Mouse (Mus musculus): Measurements from ENCODE around the gene Wipi1. TPM values are rescaled to one million over a fixed set of nuclear protein-coding genes. Genes with fewer than 3 reads are reported as not detected.
A peak's percentile ranks its signal among the peaks of the same experiment; 100 is the strongest.

The Wipi1 gene
- polyA plus RNA-seq, 1 experiment from 2014 or later, result 20.1 TPM

GRCm38 (mm10) chr11:109590012-109590411, 21.8 kb downstream of the Wipi1 start:
- ATAC-seq (ENCODE audit: low FRiP score, low read depth), result no peak
- no peak overlapping the region for H3K9ac ChIP-seq (replicated peaks)
- 91% methylated on average over 8 of the region's 8 CpGs for WGBS

GRCm38 (mm10) chr11:109587638-109588374, 24.0 kb downstream of the Wipi1 start:
- no peak overlapping the region for H3K4me2 ChIP-seq (replicated peaks)
- H3K27ac ChIP-seq (replicated peaks), result no peak overlapping the region
- H3K27me3 ChIP-seq, result no peaks in the 10 kb centered on the region
- no peaks in the 10 kb centered on the region; the same call in 1 of the 2 replicates for H3K4me1 ChIP-seq
- no peak overlapping the region for H3K9ac ChIP-seq (replicated peaks)
- no peak for ATAC-seq (ENCODE audit: low FRiP score, low read depth)
- H3K9me3 ChIP-seq, result no peaks in the 10 kb centered on the region
- H3K36me3 ChIP-seq, result no peaks in the 10 kb centered on the region
- no peak overlapping the region for H3K4me3 ChIP-seq
- 82% methylated on average over 15 of the region's 15 CpGs for WGBS

More at GRCm38 (mm10) chr11:109590012-109590411, 21.8 kb downstream of the Wipi1 start:
- Histone ChIP-seq H3K27ac (replicated peaks) (no peak overlapping the region), H3K4me2 (replicated peaks) (no peak overlapping the region), H3K9me3 (no peaks in the 10 kb centered on the region), H3K27me3 (no peaks in the 10 kb centered on the region), H3K36me3 (no peaks in the 10 kb centered on the region), H3K4me1 (no peaks in the 10 kb centered on the region), H3K4me3 (no peak overlapping the region)

GRCm38 (mm10) chr11:109587019-109587418, 24.7 kb downstream of the Wipi1 start:
- no peak overlapping the region for H3K27ac ChIP-seq (replicated peaks)

GRCm38 (mm10) chr11:109586424-109586823, 25.3 kb downstream of the Wipi1 start:
- Histone ChIP-seq H3K9me3 (no peaks in the 10 kb centered on the region), H3K4me1 (no peaks in the 10 kb centered on the region; the same call in 1 of the 2 replicates), H3K27me3 (no peaks in the 10 kb centered on the region), H3K36me3 (no peaks in the 10 kb centered on the region), H3K27ac (replicated peaks) (no peak overlapping the region), H3K4me2 (replicated peaks) (no peak overlapping the region), H3K9ac (replicated peaks) (no peak overlapping the region), H3K4me3 (no peak overlapping the region)
- no peak for ATAC-seq (ENCODE audit: low FRiP score, low read depth)
- 89% methylated on average over 2 of the region's 2 CpGs for WGBS

More at GRCm38 (mm10) chr11:109587019-109587418, 24.7 kb downstream of the Wipi1 start:
- no peak overlapping the region for H3K9ac ChIP-seq (replicated peaks)
- ATAC-seq (ENCODE audit: low FRiP score, low read depth), result no peak
- H3K4me3 ChIP-seq, result no peak overlapping the region
- no peaks in the 10 kb centered on the region; the same call in 1 of the 2 replicates for H3K4me1 ChIP-seq
- no peaks in the 10 kb centered on the region for H3K9me3 ChIP-seq
- no peaks in the 10 kb centered on the region for H3K27me3 ChIP-seq
- WGBS, result 61% methylated on average over 13 of the region's 13 CpGs
- no peaks in the 10 kb centered on the region for H3K36me3 ChIP-seq
- H3K4me2 ChIP-seq (replicated peaks), result no peak overlapping the region

GRCm38 (mm10) chr11:109584843-109585713, 26.7 kb downstream of the Wipi1 start:
- Histone ChIP-seq H3K9ac (replicated peaks) (no peak overlapping the region), H3K27ac (replicated peaks) (no peak overlapping the region), H3K4me3 (no peak overlapping the region), H3K9me3 (no peaks in the 10 kb centered on the region), H3K36me3 (no peaks in the 10 kb centered on the region), H3K27me3 (no peaks in the 10 kb centered on the region), H3K4me1 (no peaks in the 10 kb centered on the region; the same call in 1 of the 2 replicates), H3K4me2 (replicated peaks) (no peak overlapping the region)
- ATAC-seq (ENCODE audit: low FRiP score, low read depth), result peak; percentile 74
- 48% methylated on average over 11 of the region's 11 CpGs for WGBS

GRCm38 (mm10) chr11:109583986-109584385, 27.8 kb downstream of the Wipi1 start:
- no peak overlapping the region for H3K4me3 ChIP-seq
- no peaks in the 10 kb centered on the region; the same call in 1 of the 2 replicates for H3K4me1 ChIP-seq
- H3K9me3 ChIP-seq, result no peaks in the 10 kb centered on the region
- ATAC-seq (ENCODE audit: low FRiP score, low read depth), result no peak
- H3K36me3 ChIP-seq, result no peaks in the 10 kb centered on the region
- H3K9ac ChIP-seq (replicated peaks), result no peak overlapping the region
- H3K27me3 ChIP-seq, result no peaks in the 10 kb centered on the region
- WGBS, result 80% methylated on average over 14 of the region's 14 CpGs
- H3K27ac ChIP-seq (replicated peaks), result no peak overlapping the region
- H3K4me2 ChIP-seq (replicated peaks), result no peak overlapping the region

GRCm38 (mm10) chr11:109579999-109580398, 31.8 kb downstream of the Wipi1 start:
- Histone ChIP-seq H3K36me3 (no peaks in the 10 kb centered on the region), H3K4me2 (replicated peaks) (no peak overlapping the region), H3K27ac (replicated peaks) (no peak overlapping the region), H3K4me3 (no peak overlapping the region), H3K9ac (replicated peaks) (no peak overlapping the region), H3K9me3 (no peaks in the 10 kb centered on the region), H3K4me1 (no peaks in the 10 kb centered on the region; the same call in 1 of the 2 replicates), H3K27me3 (no peaks in the 10 kb centered on the region)
- WGBS, result 87% methylated on average over 9 of the region's 9 CpGs
- ATAC-seq (ENCODE audit: low FRiP score, low read depth), result no peak

- H3K4me2 ChIP-seq (replicated peaks), result no peak overlapping the region
- no peaks in the 10 kb centered on the region for H3K36me3 ChIP-seq
- H3K4me1 ChIP-seq, result no peaks in the 10 kb centered on the region; the same call in 1 of the 2 replicates
- no peak overlapping the region for H3K4me3 ChIP-seq
- no peaks in the 10 kb centered on the region for H3K9me3 ChIP-seq
- ATAC-seq (ENCODE audit: low FRiP score, low read depth), result no peak
- no peaks in the 10 kb centered on the region for H3K27me3 ChIP-seq
- H3K9ac ChIP-seq (replicated peaks), result no peak overlapping the region
- H3K27ac ChIP-seq (replicated peaks), result no peak overlapping the region
- WGBS, result 84% methylated on average over 3 of the region's 3 CpGs
These were observed 33.2 kb downstream of the Wipi1 start for GRCm38 (mm10) chr11:109578536-109578935.

- no peak overlapping the region for H3K4me2 ChIP-seq (replicated peaks)
- no peaks in the 10 kb centered on the region for H3K27me3 ChIP-seq
- no peaks in the 10 kb centered on the region for H3K9me3 ChIP-seq
- H3K36me3 ChIP-seq, result no peaks in the 10 kb centered on the region
- H3K27ac ChIP-seq (replicated peaks), result no peak overlapping the region
- H3K9ac ChIP-seq (replicated peaks), result no peak overlapping the region
- ATAC-seq (ENCODE audit: low FRiP score, low read depth), result no peak
- no peaks in the 10 kb centered on the region for H3K4me1 ChIP-seq
- WGBS, result 93% methylated on average over 6 of the region's 6 CpGs
- H3K4me3 ChIP-seq, result no peak overlapping the region
These were observed 35.9 kb downstream of the Wipi1 start for GRCm38 (mm10) chr11:109575832-109576231.

- Histone ChIP-seq H3K4me1 (no peaks in the 10 kb centered on the region), H3K9me3 (no peaks in the 10 kb centered on the region), H3K36me3 (no peaks in the 10 kb centered on the region), H3K9ac (replicated peaks) (no peak overlapping the region), H3K4me2 (replicated peaks) (no peak overlapping the region), H3K27ac (replicated peaks) (no peak overlapping the region), H3K27me3 (no peaks in the 10 kb centered on the region), H3K4me3 (no peak overlapping the region)
- ATAC-seq (ENCODE audit: low FRiP score, low read depth), result no peak
- WGBS, result 93% methylated on average over 2 of the region's 2 CpGs
These were observed 37.2 kb downstream of the Wipi1 start for GRCm38 (mm10) chr11:109574604-109575003.

- no peaks in the 10 kb centered on the region for H3K9me3 ChIP-seq
- WGBS, result 86% methylated on average over 11 of the region's 11 CpGs
These were observed 39.7 kb downstream of the Wipi1 start for GRCm38 (mm10) chr11:109572051-109572450.

GRCm38 (mm10) chr11:109569809-109570208, 42.0 kb downstream of the Wipi1 start:
- Histone ChIP-seq H3K4me3 (no peak overlapping the region), H3K9ac (replicated peaks) (no peak overlapping the region)
- no peak for ATAC-seq (ENCODE audit: low FRiP score, low read depth)

More at GRCm38 (mm10) chr11:109572051-109572450, 39.7 kb downstream of the Wipi1 start:
- Histone ChIP-seq H3K9ac (replicated peaks) (no peak overlapping the region), H3K4me2 (replicated peaks) (no peak overlapping the region), H3K4me1 (no peaks in the 10 kb centered on the region), H3K27me3 (no peaks in the 10 kb centered on the region), H3K27ac (replicated peaks) (no peak overlapping the region), H3K4me3 (no peak overlapping the region), H3K36me3 (no peaks in the 10 kb centered on the region)
- ATAC-seq (ENCODE audit: low FRiP score, low read depth), result no peak

More at GRCm38 (mm10) chr11:109569809-109570208, 42.0 kb downstream of the Wipi1 start:
- Histone ChIP-seq H3K4me2 (replicated peaks) (no peak overlapping the region), H3K27ac (replicated peaks) (no peak overlapping the region), H3K4me1 (no peaks in the 10 kb centered on the region), H3K9me3 (no peaks in the 10 kb centered on the region), H3K27me3 (no peaks in the 10 kb centered on the region), H3K36me3 (no peaks in the 10 kb centered on the region)
- 82% methylated on average over 7 of the region's 7 CpGs for WGBS

All from midbrain, embryonic 12.5 days (tissue).